Mouse (Mus musculus) bone marrow, adult 2 months (tissue): ENCODE results near the gene Cfdp1. TPM values are rescaled to one million over a fixed set of nuclear protein-coding genes. Genes with fewer than 3 reads are reported as not detected.
"Not testable (repeated sequence)": the region's sequence is repeated elsewhere in the genome, so short reads cannot be mapped to it uniquely, and the experiment has no call there.

Source experiments
- H3K27ac ChIP-seq: fragments of 200-500 bp; 2 replicates; pipeline ENCODE4 v1.5.1; 2012; ENCODE audit warnings: low read depth, mild to moderate bottlenecking, control low read depth, inconsistent platforms, low read length; ENCODE audit not compliant: control insufficient read depth, poor library complexity, insufficient read depth
- H3K4me1 ChIP-seq: fragments of 200-500 bp; 2 replicates; pipeline ENCODE4 v1.6.1; 2011; ENCODE audit warnings: low read length; ENCODE audit not compliant: control insufficient read depth, insufficient read depth
- H3K4me3 ChIP-seq: fragments of 200-500 bp; replicated peaks from 2 replicates; pipeline ENCODE3; 2011; ENCODE audit warnings: mild to moderate bottlenecking, low read depth, low read length, control low read depth; ENCODE audit not compliant: control insufficient read depth
- CTCF ChIP-seq: fragments of 200-500 bp; IDR thresholded peaks from 2 replicates; pipeline ENCODE4 v1.5.1; 2011; ENCODE audit warnings: low read length, control low read depth; ENCODE audit not compliant: control insufficient read depth, insufficient read depth
- POLR2A ChIP-seq: fragments of 200-500 bp; IDR thresholded peaks from 2 replicates; pipeline ENCODE4 v1.6.1; 2011; ENCODE audit warnings: low read depth, mild to moderate bottlenecking, control low read depth, low read length, borderline replicate concordance; ENCODE audit not compliant: control insufficient read depth
- WGBS: fragments of 180-500 bp; shearing (Covaris S2); methylation state at CpG from one replicate; pipeline ENCODE4 v1.1.7; 2018; 5-methylcytosine and 5-hydroxymethylcytosine counted together
- polyA plus RNA-seq: library from polyadenylated mRNA; stranded (reverse); fragments of >200 nt; gene quantifications from 2 replicates; pipeline ENCODE4 v1.2.4, GENCODE M21; 2011; ENCODE audit warnings: low replicate concordance; ENCODE audit not compliant: missing spikeins, insufficient read depth, insufficient read length

The Cfdp1 gene
- polyA plus RNA-seq, 1 experiment: 116 TPM

DNA sequence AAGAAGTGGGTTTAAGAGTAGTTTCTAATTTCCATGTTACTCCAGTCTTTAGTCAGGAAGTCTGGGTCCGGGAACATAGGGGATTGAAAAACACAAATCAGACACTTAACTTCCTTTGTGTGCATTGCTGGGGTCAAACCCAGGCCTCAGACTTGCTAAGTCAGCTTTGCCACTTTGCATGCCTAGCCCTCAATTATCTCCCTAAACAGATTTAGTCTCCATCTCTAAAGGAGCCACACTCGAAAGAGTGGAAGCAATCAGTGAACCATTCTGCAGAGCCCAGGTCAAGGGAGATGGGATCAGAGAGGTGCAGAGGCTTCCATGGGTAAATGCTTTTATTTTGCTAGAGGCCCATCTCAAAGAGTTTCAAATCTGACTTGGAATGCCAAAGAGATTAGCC is 14.6 kb upstream of the Cfdp1 start:
- Histone ChIP-seq H3K27ac (no peak overlapping the region), H3K4me3 (no peak overlapping the region), H3K4me1 (peaks cover 1% of the 10 kb centered on the region; the same call in 1 of the 2 replicates)
- TF ChIP-seq CTCF: no peak
- TF ChIP-seq POLR2A: no peak
- 74% methylated on average over 2 of the region's 2 CpGs for WGBS

DNA sequence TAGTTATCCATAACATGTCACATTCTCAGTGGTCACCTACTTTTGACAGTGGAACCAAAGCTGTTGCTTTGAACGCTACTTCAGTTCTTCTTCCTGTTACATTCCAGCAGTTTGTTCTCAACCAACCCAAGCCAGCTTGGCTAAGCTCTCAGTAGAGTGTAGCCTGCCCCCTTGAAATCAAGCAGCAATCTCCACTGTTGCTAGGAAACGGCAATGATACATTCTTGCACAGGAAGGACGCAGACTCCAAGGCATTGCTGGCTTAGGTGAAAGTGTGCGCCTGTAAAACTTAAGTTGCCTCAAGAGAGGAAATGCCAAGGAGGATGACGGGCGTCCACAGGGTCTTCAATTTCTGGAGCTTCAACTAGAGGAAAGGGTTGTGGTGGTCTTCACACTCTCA is 11.8 kb upstream of the Cfdp1 start:
- no peak overlapping the region for H3K4me3 ChIP-seq
- no peak for TF ChIP-seq POLR2A
- no peak for TF ChIP-seq CTCF
- H3K27ac ChIP-seq: no peak overlapping the region
- H3K4me1 ChIP-seq: peaks cover 2% of the 10 kb centered on the region; the same call in 1 of the 2 replicates
- 81% methylated on average over 6 of the region's 6 CpGs for WGBS

DNA sequence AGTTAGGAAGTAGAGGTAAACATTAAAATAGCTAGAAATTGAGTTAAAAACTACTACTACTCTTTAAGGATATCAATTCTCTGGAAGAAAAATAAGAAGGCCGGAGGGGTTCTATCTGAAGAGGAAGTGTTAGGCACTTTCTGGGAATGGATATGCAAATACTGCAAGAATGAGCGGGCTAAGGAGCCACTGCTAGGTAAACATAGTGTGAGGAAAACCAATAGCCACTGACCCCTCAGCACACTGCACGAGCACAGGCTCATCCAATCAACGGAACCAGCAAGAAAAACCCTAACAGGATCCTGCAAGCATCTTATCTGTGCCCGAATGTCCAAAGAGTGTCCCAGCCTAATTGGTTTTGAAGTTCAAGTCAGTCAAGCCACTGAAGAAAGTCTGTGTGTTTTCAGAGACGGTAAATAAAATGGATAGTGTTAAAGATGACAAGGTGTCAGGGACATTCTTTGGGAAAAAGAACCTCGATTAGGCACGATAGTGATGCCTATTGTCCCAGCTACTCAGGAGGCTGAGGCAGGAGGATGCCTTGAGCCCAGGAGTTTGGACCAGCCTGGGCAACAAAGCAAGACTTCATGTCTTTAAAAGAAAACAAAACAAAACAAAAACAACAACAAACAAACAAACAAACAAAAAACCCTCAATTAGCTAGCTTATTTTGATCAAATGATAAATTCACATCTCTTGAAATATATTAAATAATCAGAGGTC is 11.2 kb upstream of the Cfdp1 start:
- Histone ChIP-seq H3K4me1 (peaks cover 2% of the 10 kb centered on the region; the same call in 1 of the 2 replicates), H3K4me3 (no peak overlapping the region), H3K27ac (no peak overlapping the region)
- no peak for TF ChIP-seq CTCF
- no peak for TF ChIP-seq POLR2A
- 89% methylated on average over 8 of the region's 8 CpGs for WGBS

DNA sequence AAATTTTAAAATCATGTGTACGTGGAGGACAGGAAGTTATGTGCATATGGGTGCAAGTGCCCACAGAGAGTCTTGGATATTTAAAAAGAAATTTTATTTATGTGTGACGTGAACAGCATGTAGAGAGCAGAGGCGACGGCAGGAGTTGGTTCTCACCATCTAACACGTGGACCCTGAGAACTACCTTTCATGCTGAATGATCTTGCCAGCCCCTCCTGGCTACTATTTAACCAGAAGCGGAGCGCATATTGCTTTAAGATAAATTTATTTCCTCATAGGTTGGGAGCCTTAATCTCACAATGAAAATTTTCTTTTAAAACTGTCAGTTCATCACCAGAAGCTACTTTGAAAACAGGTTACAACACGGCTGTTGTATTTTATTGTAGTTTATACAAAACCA is 10.6 kb upstream of the Cfdp1 start:
- TF ChIP-seq CTCF: no peak
- TF ChIP-seq POLR2A: no peak
- WGBS: 79% methylated on average over 8 of the region's 8 CpGs
- H3K4me3 ChIP-seq: no peak overlapping the region
- no peak overlapping the region for H3K27ac ChIP-seq
- peaks cover 2% of the 10 kb centered on the region; the same call in 1 of the 2 replicates for H3K4me1 ChIP-seq

DNA sequence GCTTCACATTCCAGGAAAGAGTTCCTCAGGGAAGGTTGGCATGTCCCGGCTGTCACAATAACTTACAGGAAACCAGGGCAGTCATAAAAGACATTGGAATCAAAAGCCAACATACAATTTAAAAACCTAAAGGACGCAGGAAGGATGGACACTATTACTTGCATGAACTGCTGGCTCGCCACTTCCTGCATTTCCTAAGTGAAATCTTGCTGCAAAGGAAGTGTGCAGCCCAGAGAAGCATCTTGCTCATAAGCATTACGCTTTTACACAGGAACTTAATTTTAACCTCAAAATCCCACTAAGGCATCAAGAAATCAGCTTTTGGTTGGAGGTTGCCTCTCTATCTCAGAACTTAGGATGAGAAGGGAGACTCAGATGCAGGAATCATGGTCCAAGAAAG is 9.2 kb upstream of the Cfdp1 start:
- no peak overlapping the region; the same call in 1 of the 2 replicates for H3K27ac ChIP-seq
- WGBS: 9% methylated on average over 4 of the region's 4 CpGs
- no peak overlapping the region for H3K4me3 ChIP-seq
- TF ChIP-seq POLR2A (no peak), CTCF (no peak)
- H3K4me1 ChIP-seq: peaks cover 2% of the 10 kb centered on the region; the same call in 1 of the 2 replicates

DNA sequence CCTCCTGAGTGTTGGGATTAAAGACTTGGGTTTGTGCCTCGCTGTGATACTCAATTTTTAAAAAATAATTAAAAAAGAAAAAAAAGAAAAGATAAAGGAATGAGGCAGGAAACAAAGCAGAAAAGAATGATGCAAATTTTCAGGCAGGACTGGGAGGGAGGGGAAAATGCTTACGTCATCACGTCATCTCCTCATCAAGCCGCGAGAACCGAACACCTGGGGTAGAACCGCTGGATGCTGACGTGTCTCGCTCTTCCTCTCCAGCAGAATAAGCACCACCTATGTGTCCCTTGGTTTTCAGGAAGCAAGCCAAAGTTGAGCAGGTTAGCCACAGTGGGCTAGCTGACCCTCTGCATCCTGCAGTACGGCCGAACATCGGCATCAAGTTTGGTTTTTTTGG is 1.9 kb upstream of the Cfdp1 start:
- Histone ChIP-seq H3K27ac (no peak overlapping the region), H3K4me3 (no peak overlapping the region), H3K4me1 (no peaks in the 10 kb centered on the region)
- no peak for TF ChIP-seq POLR2A
- TF ChIP-seq CTCF: no peak
- WGBS: 84% methylated on average over 12 of the region's 12 CpGs

DNA sequence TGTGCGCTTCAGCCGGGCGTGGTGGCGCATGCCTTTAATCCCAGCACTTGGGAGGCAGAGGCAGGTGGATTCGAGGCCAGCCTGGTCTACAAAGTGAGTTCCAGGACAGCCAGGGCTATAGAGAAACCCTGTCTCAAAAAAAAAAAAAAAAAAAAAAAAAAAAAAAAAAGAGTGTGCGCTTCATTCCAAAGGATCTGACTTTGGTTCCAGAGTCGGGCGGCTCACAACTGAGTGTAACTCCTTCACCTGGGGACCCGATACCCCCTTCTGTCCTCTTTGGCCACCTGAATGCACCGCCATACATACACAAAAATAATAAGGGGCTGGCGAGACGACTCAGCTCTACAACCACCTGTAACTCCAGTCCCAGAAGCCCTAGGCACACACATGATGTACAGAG is 872 bp downstream of the Cfdp1 start:
- H3K4me1 ChIP-seq, H3K27ac ChIP-seq, H3K4me3 ChIP-seq: not testable (repeated sequence)
- 62% methylated on average over 12 of the region's 12 CpGs for WGBS

DNA sequence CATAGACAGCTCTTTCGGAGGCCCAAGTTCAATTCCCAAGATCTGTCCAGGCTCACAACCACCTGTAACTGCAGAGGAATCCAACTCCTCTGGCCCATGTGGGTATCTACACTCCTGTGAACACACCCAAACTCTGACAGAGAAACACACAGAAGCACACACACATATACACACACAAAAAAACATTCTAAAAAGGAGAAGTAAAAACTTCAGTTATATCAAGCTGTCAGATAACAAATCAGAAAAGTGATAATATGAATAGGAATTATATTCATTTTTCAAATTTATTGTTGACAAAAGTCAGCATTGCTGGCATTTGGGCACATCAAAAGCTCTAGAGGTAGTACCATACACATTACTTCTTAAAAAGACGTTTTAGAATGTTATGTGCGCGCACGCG is 7.3 kb downstream of the Cfdp1 start:
- no peak for TF ChIP-seq POLR2A
- TF ChIP-seq CTCF: no peak
- WGBS: 91% methylated on average over 6 of the region's 6 CpGs
- Histone ChIP-seq H3K27ac (no peak overlapping the region), H3K4me3 (no peak overlapping the region), H3K4me1 (peaks cover 1% of the 10 kb centered on the region; the same call in 1 of the 2 replicates)

DNA sequence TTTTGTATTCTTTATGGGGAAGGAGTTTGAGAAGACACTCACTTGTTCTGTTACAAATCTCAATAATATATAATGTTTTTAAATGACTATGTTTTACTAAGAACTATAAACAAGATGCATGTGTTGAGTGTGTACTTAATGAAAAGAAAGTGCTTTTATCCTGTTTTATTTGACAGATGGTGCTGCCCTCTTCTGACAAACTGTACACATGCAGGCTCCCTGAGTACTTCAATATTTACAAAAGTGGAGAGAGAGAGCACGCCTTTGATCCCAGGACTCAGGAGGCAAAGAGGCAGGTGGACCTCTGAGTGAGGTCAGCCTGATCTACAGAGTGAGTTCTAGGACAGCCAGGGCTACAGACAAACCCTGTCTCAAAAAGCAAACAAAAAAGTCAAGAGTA is 18.6 kb downstream of the Cfdp1 start:
- WGBS: 56% methylated on average over 1 of the region's 1 CpGs
- Histone ChIP-seq H3K4me3 (no peak overlapping the region), H3K27ac (no peak overlapping the region), H3K4me1 (no peaks in the 10 kb centered on the region; the same call in 1 of the 2 replicates)
- TF ChIP-seq CTCF: 0 out of 2 replicates have a peak, but pooled peaks have one; percentile 3
- TF ChIP-seq POLR2A: no peak
